Mouse (Mus musculus): Measurements from ENCODE around the gene Olfr1298. TPM values are rescaled to one million over a fixed set of nuclear protein-coding genes. Genes with fewer than 3 reads are reported as not detected.

Gene Olfr1298
- not detected for total RNA-seq (2021)
- long read RNA-seq, experiment 1, result 0 reads
- long read RNA-seq, experiment 2, result 0 reads

- no peak for DNase-seq (ENCODE audit: low spot score in 2 of 2)
- intact Hi-C loops (cut with DNase I), result no loop called here
Observed at GRCm38 (mm10) chr2:111649101-111649500, at the start of gene Olfr1298. Gene Olfr1298, minus strand, starts transcription at chr2:111649201.

- no peak for DNase-seq (ENCODE audit: low spot score in 2 of 2)
- intact Hi-C loops (cut with DNase I), result no loop called here
Observed at GRCm38 (mm10) chr2:111661119-111661518, 12.1 kb upstream of the Olfr1298 start, which contains the start of gene Olfr1299. Gene Olfr1299, plus strand, starts transcription at chr2:111661419.

GRCm38 (mm10) chr2:111626397-111626796 is 22.6 kb downstream of the Olfr1298 start, which contains the start of gene Olfr1297:
Gene Olfr1297, minus strand, starts transcription at chr2:111626497.
- DNase-seq (ENCODE audit: low spot score in 2 of 2), result no peak
- intact Hi-C loops (cut with DNase I), result no loop called here

Other genes with a start within 250 kb of the Olfr1298 start
- not detected for gene Olfr1286, start 226.1 kb downstream of the Olfr1298 start, total RNA-seq (2021)
- not detected for gene Olfr1287, start 200.1 kb downstream of the Olfr1298 start, total RNA-seq (2021)
- gene Olfr1288, start 175.1 kb downstream of the Olfr1298 start, total RNA-seq (2021), result not detected
- gene Olfr1289, start 168.4 kb downstream of the Olfr1298 start, total RNA-seq (2021), result not detected
- gene Olfr1290, start 155.4 kb downstream of the Olfr1298 start, total RNA-seq (2021), result not detected
- gene Olfr1291-ps1, start 152.0 kb downstream of the Olfr1298 start, total RNA-seq (2021), result not detected
- gene Olfr1293-ps, start 124.0 kb downstream of the Olfr1298 start, total RNA-seq (2021), result not detected
- not detected for gene Olfr1294, start 108.9 kb downstream of the Olfr1298 start, total RNA-seq (2021)
- not detected for gene Olfr1295, start 79.5 kb downstream of the Olfr1298 start, total RNA-seq (2021)
- gene Olfr1297, start 22.7 kb downstream of the Olfr1298 start, total RNA-seq (2021), result not detected
- not detected for gene Olfr1299, start 12.2 kb upstream of the Olfr1298 start, total RNA-seq (2021)
- not detected for gene Olfr1301, start 101.8 kb upstream of the Olfr1298 start, total RNA-seq (2021)
- gene Olfr1302, start 128.2 kb upstream of the Olfr1298 start, total RNA-seq (2021), result not detected
- not detected for gene Olfr1303, start 171.1 kb upstream of the Olfr1298 start, total RNA-seq (2021)
- gene Olfr1305, start 227.9 kb upstream of the Olfr1298 start, total RNA-seq (2021), result not detected

Data from left cerebral cortex, postnatal 14 days (tissue).